Mouse (Mus musculus) layer of hippocampus, postnatal 25 days (tissue): ENCODE data around the gene Spice1. TPM values are rescaled to one million over a fixed set of nuclear protein-coding genes. Genes with fewer than 3 reads are reported as not detected.

Experiments used
- total RNA-seq, 2 experiments: library from RNA; stranded (reverse); gene quantifications; 2 replicates each; pipeline ENCODE4 v1.2.3; 2021

Gene Spice1
- total RNA-seq, 2 experiments from 2014 or later, result 15.7 to 19.1 TPM

Other genes starting within 250 kb of the Spice1 start
- 100 to 1,000 TPM; 546 to 614 TPM for gene Atp6v1a, start 207.4 kb upstream of the Spice1 start, total RNA-seq
- gene Naa50, start 207.3 kb upstream of the Spice1 start, total RNA-seq, result 10 to 100 TPM; 55.9 to 56.1 TPM
- 10 to 100 TPM; 34.2 to 44.2 TPM for gene Usf3, start 173.9 kb upstream of the Spice1 start, total RNA-seq
- 10 to 100 TPM; 39.6 to 49.7 TPM for gene Sidt1, start 13.9 kb upstream of the Spice1 start, total RNA-seq
- gene Cfap44, start 47.7 kb downstream of the Spice1 start, total RNA-seq, result 1 to 10 TPM; 5.7 to 9.8 TPM
- gene Boc, start 211.8 kb downstream of the Spice1 start, total RNA-seq, result 10 to 100 TPM in 1 of 2 experiments, 1 to 10 TPM in 1; 9.9 to 10.3 TPM